Mouse (Mus musculus): ENCODE measurements around the gene Ccdc187.

GRCm38 (mm10) chr2:26305555-26305954 is 11.2 kb upstream of the Ccdc187 start:
- TF ChIP-seq CTCF (conservative IDR thresholded peaks at IDR 0.05; ENCODE audit: insufficient read depth, insufficient read length, low read depth, low read length), result no peak
- TF ChIP-seq POLR2A (IDR thresholded peaks at IDR 0.05; ENCODE audit: low read depth, low read length), result no peak

All from kidney, adult 2 months (tissue).